Mouse (Mus musculus) frontal cortex, adult 2 months (tissue): ENCODE results near the gene Oxt. TPM values are rescaled to one million over a fixed set of nuclear protein-coding genes. Genes with fewer than 3 reads are reported as not detected.
"Not testable (repeated sequence)": the region's sequence is repeated elsewhere in the genome, so short reads cannot be mapped to it uniquely, and the experiment has no call there.

Source experiments
- DNase-seq, 2 experiments: peaks; one replicate each; pipeline ENCODE4 v3.0.0; 2022; ENCODE audit warnings: low spot score in 1 of 2; ENCODE audit errors: extremely low spot score in 1 of 2
- polyA plus RNA-seq: library from polyadenylated mRNA; depleted of rRNA; stranded (reverse); fragments of >200 nt; gene quantifications from 2 replicates; pipeline ENCODE4 v1.2.3, GENCODE M21; 2012; rRNA removed

The Oxt gene
- polyA plus RNA-seq = 0.76 TPM in 1 of 2 replicates, not detected in the other

DNA sequence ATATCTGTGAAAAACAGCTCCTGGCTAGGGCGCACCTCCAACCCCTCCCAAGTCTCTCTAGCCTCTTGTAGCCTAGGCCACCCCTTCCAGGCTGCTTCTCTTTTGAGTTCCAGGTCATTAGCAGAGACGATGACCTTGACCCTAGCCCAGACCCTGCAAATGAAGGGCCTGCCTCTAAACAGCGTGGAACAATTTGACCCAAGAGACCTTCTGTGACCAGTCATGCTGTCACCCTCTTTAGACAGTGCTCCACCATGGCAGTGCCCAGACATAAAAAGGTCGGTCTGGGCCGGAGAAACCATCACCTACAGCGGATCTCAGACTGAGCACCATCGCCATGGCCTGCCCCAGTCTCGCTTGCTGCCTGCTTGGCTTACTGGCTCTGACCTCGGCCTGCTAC, at the start of gene Oxt:
TSS of gene Oxt (plus strand) at position 301 of the 400 bp plus-strand sequence.
- DNase-seq = no peak

DNA sequence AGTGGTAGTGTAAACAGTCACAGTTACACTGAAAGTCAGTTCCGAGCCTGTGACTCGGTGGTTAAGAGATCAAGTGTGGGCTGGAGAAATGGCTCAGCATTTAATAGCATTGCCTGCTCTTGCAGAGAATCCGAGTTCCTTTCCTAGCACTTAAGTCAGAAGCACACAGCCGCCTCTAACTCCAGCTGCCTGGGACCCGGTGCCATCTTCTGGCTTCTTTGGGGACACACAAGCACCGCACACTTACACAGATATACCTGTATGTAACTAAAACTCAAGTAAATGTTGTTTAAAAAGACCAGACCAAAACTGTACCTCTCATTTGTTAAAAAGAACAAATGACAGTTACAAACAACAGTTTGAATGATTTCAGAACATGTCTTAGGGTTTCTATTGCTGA, 47.5 kb upstream of the Oxt start:
- peak in 1 of 2 experiments; percentile 11 for DNase-seq

DNA sequence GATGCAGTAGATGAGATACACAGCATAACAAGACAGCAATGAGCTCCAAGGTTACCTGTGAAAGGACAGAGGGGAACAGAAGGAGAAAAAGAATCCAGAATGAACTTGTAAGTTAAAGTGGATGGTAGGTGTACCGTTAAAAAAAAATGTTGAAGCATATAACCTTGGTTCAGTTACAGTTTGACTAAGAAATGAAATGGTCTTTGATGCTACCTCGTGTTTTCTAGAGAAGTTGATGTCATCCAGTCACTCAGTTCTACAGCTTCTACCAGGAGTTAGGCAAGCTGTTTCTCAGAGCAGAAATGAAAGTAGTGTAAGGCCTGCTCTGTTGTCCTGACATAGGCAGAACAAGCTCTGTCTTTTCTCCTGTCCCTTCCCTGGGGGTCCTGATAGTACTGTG, 46.7 kb upstream of the Oxt start:
- DNase-seq = no peak

DNA sequence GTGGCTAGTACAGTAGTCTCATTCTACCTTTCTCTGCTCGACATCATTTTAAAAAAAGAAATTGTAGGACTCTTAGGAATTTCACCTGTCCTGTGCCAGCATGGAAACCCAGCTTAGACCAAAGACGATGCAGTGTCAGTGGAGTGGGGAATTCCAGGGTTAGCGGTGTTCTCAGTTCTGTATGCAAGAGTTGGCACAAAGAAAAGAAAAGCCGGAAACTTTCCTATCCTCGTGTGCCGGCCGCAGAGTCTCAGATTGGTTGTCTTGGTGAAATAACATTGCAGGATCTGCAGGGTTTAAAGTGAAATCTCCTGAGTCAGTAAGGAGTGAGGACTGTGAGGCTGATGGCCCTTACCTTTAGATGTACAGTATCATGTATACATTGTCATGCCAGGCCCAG, 46.0 kb upstream of the Oxt start:
- DNase-seq = no peak

- DNase-seq = no peak
Observed at GRCm38 (mm10) chr2:130532201-130532600, 43.8 kb upstream of the Oxt start.

DNA sequence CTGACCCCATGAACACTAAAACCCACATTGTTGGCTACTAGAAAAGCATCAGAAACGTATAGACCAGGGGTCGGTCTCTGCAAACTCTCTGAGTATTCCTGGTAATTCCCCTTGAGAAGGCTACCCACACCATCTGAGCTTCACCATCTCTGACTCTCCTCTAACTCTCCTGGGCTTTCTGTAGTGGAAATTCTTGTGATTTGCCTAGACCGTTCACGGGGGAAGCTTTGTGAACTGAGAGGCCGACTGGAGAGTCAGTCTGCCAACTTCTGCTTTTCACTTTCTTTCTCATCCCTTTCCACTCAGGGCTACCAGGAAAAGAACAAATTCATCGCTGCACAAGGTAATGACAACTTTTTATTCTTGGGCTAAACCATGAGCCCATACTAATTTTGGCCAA, 41.0 kb upstream of the Oxt start:
- no peak for DNase-seq

DNA sequence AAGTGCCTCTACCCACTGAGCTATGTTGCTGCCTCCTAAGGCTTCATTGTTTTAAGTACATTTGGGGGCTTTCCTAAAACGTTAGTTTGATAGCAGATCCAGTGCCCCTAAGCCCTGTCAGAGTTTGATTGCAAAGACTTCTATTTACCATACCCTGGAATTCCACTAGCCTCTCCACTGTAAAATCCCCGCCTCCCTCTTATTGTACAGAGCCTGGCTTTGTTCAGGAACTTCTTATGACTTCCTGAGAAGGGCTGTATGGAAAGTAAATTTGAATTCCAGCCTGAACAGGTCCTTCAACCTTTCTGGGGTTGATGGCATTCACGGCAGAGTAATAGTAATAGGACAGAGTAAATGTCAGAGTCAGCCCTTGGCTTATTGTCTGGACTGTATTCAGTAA, 39.1 kb upstream of the Oxt start:
- no peak for DNase-seq

GRCm38 (mm10) chr2:130538876-130539546, 37.0 kb upstream of the Oxt start:
- DNase-seq = no peak

- DNase-seq = no peak
Observed at GRCm38 (mm10) chr2:130540266-130540665, 35.7 kb upstream of the Oxt start.

GRCm38 (mm10) chr2:130546957-130547356, 29.0 kb upstream of the Oxt start:
- DNase-seq = no peak

DNA sequence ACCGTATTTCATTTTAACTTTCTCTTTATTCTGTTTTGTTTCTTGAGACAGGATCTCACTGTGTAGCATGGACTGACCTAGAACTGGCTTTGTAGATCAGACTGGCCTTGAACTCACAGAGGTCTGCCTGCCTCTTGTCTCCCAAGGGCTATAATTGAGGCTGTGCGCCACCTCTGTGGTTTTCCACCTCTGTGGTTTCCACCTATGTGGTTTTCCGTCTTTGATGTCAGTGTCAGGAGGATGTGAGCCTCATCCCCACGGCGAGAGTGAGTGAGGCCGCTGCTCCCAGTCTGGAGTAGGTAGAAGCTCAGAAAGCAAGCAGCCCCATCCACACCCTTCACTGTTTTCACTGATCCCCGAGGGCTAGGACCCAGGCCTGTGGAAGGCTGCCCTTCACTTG, 21.1 kb upstream of the Oxt start:
- DNase-seq = no peak

DNA sequence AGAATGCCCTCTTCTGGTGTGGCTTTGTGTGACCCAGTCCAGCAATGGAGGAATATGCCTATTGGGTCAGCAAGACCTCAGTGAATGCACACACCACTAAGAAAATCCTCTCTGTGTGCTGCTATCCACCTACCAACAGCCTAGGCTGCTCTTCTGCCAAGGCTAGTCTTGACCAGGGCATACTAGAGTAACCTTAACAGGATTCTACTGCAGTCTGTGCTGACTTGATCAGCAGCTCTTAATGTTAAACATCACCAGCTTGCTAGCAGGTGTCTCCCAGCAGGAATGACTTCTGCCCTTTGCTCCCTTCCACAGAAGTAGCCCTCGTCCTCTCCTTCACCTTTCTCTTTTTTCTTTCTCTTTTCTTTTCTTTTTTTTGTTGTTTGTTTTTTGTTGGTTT, 19.7 kb upstream of the Oxt start:
- no peak for DNase-seq

DNA sequence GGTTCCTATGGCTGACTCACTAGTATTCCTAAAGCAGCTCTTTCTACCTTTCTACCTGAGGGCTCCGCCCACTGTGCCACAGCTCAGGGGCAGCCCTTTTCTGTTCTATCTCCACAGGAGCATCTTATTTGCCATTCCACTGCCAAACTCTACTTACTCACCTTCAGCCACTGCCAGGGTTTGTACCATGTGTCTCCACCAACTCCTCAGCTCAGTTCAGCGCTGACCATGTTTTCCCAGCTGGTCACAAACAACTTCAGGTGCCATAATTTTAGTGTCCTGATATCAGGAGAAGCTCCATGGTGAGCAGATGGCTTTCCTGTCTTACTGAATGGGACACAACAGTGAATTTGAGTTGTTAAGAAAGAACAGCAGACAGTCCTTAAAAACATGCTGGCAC, 18.5 kb upstream of the Oxt start:
- no peak for DNase-seq

- DNase-seq = no peak
Observed at GRCm38 (mm10) chr2:130558015-130558414, 18.0 kb upstream of the Oxt start.

DNA sequence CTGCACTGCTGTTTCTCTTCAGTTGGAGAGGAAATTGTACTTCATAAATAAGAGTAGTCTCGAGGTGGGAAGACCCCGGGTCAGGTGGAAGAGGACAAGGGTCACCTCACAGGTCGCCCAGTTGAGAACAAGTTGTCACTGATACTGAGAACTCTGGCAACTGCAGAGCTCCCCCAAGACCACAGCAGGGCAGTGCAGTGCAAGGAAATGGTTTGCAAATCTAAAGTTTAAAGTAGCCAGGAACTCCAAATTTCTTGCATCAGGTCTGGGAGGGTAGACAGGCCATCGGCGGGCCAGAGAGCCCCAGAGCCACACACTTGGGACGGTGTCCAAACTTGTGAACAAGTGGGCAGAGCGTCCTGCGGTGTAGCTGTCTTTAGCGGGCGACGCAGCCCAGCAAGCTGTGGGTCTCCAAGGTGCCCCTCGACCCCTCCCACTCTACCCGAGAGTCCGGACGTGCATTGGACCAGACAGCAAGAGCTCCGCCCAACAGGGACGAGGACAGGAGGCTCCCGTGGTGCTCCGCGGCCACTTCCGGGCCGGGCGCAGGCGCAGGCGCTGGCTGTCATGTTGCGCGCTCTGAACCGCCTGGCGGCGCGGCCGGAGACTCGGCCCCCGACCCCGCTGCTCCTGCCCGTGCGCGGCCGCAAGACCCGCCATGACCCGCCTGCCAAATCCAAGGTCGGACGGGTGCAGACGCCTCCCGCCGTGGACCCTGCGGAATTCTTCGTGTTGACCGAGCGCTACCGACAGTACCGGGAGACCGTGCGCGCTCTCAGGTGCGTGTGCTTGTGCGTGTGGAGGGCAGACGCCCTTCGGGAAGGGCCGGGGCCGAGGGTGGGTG, 12.5 kb upstream of the Oxt start, which contains the start of gene Mrps26:
TSS of gene Mrps26 (plus strand) at position 531 of the 844 bp plus-strand sequence.
- peak; percentile 87 to 95 for DNase-seq

DNA sequence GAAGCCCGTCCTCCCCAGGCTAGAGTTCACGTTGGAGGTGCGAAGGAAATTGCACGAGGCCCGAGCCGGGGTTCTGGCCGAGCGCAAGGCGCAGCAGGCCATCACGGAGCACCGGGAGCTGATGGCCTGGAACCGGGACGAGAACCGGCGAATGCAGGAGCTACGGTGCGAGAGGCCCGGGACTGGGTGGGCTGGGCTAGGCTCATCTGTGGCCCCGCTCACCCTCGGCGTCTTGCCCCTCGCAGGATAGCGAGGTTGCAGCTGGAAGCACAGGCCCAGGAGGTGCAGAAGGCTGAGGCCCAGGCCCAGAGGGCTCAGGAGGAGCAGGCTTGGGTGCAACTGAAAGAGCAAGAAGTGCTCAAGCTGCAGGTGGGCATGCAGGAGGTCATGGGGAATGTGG, 11.9 kb upstream of the Oxt start:
- DNase-seq = peak in 1 of 2 experiments; percentile 25

DNA sequence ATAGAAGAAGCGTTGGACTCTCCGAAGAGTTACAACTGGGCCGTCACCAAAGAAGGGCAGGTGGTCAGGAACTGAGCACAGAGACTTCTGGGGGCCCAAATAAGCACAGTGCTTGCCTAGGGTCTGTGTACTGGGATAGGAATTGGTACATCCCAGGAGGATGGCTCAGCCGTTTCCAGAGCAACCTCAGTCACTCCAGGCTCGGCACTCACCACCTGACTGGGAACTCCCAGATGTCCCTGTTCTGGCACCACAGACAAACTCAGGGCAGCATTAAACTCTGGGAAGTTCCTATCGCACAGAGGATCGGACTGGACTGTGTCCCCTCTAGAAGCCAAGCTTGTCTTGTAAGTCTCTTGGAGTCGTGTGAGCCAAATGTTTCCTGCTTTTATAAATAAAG, 11.0 kb upstream of the Oxt start:
- DNase-seq = no peak

DNA sequence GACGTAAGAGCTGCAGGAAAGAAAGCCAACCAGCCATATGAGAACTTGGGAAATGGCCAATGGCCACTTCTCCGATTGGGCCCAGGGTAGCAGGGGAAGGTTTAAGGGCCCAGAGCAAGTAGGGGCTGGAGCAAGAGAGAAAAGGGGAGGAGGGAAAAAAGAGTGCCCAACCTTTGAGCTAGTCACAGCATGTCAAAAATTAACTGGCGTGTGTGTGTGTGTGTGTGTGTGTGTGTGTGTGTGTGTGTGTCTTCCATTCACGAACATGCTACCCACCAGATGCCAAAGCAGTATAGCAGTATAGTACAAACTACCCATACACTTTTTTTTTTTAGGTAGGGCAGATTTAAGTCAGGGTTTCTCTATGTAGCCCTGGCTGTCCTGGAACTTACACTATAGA, 7.1 kb upstream of the Oxt start:
- DNase-seq = no peak

- DNase-seq = no peak
Observed at GRCm38 (mm10) chr2:130569926-130570325, 6.0 kb upstream of the Oxt start.

GRCm38 (mm10) chr2:130574960-130575359, 1.0 kb upstream of the Oxt start:
- no peak for DNase-seq

- not testable (repeated sequence) for DNase-seq
Observed at GRCm38 (mm10) chr2:130576564-130576963, 591 bp downstream of the Oxt start.

- DNase-seq = no peak
Observed at GRCm38 (mm10) chr2:130577021-130577420, 1.0 kb downstream of the Oxt start.
